Mouse (Mus musculus) lung, postnatal 4 days (tissue): ENCODE results near the gene Gpr84.

ENCODE experiments used
- DNase-seq, 2 experiments: peaks; one replicate each; pipeline ENCODE4 v3.0.0; 2021

Gene Gpr84

DNA sequence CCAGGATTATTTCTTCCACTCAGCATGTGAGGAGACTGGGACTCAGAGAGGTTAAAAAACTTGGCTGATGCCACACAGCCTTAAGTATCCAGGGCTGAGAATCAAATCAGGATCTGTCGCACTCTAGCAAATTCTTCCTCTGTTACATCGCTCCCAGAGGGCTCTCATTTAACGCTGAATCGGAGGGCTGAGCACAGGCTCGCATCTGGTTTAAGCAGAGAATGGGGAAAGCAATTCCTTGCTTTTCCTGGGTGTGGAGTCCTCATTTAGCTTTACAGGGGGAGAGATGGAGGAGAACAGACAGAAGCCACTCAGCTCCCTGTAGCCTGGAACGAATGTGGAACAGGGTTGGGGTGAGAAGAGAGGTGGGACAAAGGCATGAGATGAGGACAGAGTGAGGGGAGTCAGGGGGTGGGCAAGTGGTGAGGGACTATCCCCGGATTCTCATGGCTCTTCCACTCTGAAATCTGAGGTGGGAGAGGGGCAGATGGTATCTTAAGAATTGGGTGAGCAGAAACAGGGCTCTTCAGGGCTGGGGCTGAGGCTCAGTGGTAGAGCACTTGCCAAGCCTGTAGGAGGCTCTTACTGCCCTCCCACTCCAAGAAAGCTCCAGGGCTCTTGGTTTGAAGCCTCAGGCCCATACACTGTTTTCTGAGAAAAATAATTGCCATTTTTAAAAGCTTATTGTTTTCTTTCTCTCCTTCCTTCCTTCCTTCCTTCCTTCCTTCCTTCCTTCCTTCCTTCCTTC lies 25.2 kb upstream of the Gpr84 start:
- DNase-seq: no peak

DNA sequence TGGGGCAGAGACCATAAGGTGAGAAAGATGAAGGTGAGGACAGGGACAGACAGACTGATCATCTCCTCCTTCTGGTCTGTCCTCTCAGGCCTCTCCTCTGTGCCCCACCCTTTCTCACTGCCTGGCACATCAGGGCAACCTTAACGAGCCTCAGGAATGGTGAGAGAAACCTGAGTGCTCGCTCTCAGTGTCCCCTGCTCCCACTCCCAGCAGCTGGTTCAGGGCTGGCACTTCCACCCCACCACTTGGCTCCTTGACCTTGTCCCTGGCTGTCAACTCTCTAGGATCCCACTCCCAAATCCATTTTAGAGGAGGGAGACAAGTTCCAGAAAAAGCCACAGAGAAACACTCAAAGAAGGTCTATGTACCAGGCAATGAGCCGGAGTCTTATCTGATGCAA lies 24.6 kb upstream of the Gpr84 start:
- DNase-seq: no peak

DNA sequence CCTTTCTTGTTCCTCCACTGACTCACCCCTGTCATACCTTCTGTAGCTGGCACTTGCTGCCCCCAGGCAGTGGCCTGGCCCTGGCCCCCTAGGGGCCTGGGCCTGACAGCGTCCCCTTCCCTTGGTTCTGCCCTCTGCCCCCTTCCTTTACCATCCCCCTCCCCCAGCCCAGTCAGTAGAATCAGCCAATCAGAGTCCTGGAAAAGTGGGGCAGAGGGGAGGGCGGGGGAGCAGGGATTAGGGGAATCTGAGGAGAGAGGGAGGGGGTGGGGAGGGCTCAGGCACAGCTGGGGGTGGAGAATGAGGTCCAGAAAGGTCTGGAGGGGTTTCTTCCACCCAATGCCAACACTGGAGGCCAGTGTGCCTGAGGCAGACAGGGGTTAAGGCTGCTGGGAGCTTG lies 23.8 kb upstream of the Gpr84 start:
- no peak for DNase-seq

DNA sequence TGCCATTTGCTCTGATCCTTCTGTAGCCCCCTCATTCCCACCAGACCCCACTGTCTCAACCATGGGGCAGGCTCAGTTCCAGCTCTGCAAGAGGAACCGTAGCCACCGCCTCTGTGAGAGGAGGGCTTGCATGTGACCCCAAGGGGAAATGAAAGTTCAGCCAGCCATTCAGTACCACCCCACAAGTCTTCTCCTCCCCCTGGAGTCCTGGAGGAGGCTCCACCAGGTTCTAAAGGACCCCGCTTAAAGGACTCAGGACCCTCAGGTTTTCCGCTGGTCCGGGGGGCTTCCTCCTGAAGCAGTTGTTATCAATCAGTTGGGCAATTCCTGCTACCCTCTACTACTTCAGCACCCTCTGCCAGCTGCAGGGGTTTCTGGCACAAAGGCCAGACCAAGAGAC lies 23.3 kb upstream of the Gpr84 start:
- peak in 1 of 2 experiments; percentile 53 for DNase-seq

DNA sequence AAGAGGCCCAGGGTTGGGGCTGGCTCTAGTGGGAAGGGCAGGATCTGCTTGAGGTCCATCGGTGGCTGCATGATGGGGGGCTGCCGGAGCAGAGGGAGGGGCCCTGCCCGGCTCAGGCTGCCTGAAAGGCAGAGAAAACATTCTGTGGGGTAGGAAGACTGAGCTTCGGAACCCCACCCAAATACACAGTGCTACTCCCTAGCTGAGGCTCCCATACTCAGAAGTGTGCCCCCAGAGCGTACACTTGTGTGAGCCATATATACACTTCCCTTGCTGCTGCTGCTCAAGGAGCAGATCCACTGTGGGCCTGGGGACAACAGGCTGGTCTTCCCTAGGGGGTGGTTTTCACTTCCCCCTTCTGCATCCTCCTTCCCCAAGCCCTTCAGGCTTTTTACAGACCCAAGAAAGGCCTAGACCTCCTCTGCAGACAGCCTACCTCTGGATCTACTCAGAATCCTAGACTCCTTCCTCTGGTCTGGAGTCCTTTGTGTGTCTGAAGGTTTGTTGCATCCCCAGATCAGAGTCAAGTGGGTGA lies 22.7 kb upstream of the Gpr84 start:
- DNase-seq: no peak

DNA sequence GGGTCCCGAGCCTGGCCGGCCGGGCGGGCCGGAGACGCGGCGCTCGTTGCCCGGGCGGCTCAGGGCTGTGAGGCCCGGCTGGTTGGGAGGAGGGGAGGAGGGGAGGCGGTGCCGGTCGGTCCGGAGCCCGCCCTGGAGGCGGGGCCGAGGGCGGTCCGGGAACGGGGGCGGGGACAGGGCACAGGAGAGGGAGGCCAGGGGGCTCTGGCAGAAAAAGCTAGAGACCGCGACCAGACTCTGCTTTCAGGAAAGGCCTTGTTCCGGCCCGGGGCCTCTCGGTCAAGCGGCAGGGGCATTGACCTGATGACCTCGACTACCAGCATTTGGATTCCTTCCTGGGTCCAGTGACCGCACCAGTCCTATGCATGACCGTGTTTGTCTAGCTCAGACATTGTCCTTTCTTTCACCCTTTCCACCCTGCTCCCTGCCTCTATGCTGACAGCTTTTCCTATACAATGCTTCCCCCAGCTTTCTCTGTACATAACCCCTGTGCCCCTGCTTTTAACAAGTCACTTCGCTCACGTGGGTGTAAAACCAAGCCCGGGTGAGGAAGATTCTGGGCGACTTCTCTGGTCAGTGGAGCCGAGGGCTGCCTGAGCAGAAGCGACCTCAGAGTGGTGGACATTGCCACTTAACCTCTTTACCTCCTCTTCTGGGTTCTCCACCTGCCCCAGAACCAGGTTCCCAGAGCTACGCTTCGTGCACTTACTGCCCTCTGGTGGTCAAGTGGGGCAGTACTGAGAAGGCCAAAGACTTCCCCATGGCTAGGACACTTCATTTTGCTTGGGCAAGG lies 13.2 kb upstream of the Gpr84 start:
- peak; percentile 92 to 93 for DNase-seq

DNA sequence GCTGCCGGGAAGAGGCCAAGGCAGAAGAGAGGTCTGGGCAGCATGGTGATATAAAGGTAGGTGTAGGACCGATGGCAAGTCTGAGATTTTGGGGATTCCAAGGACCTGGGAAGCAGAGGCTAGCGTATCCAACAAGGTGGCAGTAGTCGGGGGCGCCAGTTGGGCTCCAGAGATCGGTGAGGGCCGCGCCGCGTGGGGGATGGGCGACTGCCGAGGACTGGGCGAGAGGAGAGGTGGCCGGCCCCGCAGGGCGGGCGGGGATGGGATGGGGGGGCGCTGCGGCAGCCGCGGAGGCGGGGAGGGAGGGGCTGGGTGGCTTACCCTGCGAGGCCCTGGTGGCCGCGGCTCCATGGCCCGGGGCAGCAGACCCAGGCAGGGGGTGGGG lies 12.7 kb upstream of the Gpr84 start:
- no peak for DNase-seq

DNA sequence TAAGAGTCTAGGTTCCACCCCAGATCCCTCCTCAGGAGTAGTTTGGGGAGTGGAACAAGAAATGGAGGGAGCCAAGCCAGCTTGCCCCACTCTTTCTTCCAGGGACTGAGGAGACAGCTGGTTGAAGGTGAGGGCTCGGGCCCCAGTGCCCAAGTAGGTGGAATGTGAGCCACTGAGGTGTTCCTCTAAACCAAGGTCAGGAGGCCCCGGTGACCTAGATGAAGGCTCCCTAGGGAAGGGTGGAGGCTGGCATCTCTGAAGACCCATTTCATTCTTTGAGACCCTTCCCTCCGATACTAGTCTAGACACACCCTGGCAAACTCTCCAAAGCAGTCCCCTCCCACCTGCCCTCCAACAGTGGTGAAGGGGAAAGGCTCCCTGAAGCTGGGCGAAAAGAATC lies 12.0 kb upstream of the Gpr84 start:
- no peak for DNase-seq

DNA sequence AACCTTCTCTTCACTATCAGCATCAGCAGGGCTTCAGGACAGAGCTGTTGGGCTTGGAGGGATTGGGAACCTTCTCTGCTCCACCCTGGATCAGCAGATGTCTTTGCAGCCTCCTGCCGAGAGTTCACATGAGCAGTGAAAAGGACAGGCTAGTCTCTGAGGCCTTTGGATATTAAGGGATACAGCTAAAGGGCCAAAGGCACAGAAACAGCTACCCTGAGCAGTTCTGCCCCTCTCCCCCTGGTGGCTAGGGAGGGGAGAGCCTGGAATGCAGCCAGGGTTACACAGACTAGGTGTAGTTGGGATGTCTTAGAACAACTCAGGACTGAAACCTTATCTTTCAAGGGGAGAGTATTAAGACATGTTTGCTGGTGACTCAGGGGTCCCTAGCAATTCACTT lies 10.7 kb upstream of the Gpr84 start:
- peak in 1 of 2 experiments; percentile 55 for DNase-seq

DNA sequence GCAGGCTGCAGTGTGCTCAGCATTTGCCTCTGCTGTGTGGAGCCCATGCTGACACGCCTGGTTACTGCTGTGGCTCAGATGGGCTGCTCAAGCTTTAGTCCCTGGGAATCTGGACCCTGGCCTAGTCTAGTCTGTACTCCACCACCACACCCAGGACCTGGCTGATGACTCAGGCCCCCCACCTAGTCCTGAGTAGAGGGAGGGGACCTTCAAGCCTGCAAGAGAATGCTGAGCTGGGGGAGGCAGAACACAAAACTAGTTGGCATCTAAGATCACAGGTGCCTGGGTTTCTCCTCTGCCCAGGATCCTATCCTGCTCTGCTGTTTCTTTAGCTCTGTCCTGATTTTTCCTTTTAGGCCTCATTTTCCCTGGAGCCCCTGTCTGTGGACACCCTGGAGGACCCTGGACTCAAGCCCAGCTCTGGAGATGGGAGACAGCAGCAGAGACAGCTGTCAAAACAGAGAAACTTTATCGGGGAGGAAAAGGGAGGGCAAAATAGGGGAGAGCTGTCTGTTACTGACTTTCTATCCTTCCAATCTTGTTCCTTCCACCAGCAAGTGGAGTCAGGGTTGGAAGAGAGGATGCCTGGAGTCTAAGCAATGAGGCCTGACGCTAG lies 7.9 kb upstream of the Gpr84 start:
- DNase-seq: no peak

DNA sequence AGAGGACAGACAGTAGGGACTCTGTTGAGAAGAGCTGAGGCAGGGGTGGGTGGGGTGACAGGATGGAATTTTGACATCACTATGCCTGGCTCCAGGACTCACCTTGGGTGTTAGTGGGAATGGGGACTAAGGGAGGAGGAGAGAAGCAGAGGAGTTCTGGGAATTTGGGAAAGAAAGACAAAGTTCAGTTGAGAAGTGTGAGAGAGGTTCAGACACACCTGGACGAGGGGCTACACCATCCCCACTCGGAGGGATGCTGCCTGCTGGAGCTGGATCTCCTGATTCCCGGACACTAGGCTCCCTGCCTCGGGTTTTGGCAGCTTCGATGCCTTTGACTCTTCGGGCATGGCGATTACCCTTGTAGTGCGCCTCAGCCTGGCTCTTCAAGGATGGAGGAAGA lies 7.3 kb upstream of the Gpr84 start:
- DNase-seq: no peak

DNA sequence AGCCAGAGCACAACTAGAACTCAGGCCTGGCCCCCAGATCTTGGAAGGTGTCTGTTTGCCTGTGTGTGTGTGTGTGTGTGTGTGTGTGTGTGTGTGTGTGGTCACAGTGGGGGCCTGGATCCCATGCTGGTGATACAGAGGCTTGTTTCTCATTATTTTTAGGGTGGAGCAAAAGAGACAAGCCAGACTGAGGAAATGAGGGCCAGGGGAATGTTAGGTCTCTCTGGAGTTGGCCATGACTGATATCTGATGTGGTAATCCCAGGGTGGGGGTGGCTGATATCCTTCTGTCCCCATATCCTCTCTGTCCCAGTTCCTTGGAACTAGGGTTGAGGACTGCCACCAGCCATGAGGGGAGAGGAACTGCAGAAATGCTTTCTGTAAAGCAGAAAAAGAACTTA lies 6.7 kb upstream of the Gpr84 start:
- no peak for DNase-seq

DNA sequence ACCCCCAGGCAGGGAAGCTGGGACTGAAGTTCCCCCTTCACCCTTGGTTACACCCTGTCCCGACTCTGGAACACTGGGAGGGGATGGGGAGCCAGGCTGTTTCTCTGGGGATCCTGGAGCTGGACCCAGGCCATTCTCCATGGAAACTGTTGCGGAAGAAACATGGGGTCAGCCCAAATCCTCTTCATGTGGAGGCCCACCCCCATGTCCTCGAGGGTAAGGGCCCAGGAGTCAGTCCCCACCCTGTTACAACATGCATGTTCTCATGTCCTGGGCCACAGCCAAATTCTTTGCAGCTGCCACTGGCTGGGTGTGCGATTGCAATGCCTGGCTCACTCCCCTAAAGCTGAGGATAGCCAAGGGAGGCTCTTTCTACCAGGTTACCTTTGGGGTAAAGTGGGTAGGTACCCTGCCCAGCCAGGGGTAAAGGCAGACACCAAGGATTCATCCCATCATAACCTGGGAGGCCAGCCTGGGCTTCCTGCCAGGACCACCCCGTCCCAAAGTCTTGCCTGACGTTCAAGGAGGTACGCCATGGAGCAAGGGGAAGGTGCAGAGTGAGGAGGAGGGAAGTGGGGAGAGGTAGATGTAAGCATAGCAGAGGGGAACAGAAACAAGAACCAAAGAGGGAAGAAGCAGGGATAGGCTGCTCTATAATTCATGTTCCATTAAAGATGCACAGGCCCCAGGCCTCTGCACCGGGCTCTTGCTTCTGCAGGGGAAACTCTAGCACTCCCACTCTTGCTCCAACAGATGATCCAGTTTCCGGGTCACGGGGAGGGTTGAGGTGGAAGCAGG lies 5.8 kb upstream of the Gpr84 start:
- DNase-seq: peak; percentile 43 to 63

DNA sequence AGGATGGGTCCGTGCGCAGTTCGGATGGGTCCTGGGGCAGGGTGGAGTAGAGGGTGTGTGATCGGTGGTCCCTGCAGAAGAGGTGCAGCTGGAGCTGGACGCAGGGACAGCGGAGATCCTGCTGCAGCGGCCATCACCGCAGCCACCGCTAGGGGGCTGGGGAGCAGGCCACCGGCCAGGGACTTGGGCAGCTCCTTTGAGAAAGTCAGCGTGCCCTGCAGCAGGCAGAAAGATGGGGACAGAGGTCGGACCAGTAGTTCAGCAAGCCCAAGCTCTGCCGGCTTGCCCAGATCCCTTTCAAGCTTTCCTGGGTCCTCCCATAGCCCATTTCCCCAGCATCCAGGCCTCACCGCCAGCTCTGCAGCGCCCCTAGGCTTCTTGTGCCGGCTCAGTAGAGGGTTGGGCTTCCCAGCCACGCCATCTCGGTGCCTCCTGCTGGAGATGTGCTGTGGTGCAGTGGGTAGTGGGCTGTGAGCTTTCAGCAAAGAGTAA lies 4.6 kb upstream of the Gpr84 start:
- peak; percentile 86 to 87 for DNase-seq

DNA sequence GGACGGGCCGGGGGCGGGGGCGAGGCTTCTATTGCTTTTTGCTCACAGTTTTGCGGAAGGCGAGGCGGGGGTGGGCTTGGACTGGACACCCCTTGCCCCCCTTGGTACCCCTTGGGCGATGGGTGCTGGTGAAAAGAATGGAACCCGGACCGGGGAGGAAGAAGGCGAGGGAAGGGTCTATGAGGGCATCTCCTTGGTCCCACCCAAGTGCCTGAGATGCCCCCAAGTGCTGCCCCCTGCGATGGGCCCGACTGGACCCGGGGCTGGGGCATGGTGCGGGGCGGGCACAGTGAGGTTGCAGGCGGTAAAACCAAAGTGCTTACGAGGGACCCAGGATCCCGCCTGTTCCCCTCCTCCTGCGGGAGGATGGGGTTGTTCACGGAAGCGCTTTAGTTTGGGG lies 3.8 kb upstream of the Gpr84 start:
- DNase-seq: no peak

DNA sequence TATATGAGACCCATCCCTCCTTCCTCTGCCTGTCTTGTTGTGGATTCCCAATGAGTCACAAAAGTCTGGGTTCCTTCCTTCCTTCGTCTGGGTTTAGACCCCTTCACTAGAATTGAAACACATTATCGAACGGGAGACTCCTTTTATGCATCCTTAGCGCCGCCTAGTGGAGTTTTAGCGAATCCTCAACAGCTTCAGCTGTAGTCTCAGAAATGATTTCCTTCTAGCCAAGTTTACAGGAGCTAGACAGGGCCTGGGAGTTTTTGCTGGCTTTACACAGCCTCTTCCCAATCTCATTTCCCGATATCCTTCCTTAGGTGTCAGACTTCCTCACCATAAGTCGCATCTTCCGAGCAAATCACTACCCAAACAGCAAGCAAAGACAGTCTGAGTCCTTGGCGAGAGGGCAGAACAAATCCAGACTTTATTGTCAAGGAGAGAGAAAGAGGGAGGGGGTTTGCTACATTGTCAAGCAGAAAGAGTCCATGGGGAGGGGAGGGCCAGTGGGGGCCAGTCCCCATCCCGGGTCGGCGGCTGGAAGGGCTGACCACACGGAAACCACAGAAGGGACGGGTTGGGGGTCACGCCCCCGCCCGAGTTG lies 3.2 kb upstream of the Gpr84 start:
- DNase-seq: peak in 1 of 2 experiments; percentile 69

DNA sequence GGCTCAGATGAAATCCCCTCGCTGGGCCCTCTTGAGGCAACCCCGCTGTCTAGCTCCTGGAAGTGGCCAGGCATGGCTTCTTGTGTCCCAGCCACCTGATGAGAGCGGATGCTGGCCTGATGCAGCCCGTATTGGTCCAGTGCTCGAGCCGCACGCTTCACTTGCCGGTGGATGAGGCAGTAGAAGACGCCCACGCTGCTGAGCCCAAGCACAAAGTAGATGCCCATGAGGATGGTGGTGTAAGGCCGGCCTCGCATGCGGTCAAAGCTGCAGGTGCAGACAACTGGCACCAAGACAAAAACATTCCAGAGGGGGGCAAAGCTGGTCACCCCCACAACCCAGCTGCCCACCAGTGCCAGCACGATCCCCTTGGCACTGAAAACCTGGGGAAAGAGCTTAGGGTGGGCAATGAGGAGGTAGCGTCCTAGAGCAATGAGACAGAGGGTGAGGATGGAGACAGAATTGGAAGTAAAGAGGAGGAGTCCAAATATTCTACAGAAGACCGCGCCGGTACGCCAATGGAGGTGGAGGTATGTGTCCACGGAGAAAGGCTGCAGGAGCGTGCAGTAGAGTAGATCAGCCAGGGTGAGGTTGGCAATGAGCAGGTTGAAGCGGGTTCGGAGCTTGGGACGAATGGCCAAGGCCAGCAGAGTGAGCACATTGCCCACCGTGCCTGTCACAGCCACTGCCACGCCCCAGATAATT lies 1.4 kb downstream of the Gpr84 start:
- no peak for DNase-seq

DNA sequence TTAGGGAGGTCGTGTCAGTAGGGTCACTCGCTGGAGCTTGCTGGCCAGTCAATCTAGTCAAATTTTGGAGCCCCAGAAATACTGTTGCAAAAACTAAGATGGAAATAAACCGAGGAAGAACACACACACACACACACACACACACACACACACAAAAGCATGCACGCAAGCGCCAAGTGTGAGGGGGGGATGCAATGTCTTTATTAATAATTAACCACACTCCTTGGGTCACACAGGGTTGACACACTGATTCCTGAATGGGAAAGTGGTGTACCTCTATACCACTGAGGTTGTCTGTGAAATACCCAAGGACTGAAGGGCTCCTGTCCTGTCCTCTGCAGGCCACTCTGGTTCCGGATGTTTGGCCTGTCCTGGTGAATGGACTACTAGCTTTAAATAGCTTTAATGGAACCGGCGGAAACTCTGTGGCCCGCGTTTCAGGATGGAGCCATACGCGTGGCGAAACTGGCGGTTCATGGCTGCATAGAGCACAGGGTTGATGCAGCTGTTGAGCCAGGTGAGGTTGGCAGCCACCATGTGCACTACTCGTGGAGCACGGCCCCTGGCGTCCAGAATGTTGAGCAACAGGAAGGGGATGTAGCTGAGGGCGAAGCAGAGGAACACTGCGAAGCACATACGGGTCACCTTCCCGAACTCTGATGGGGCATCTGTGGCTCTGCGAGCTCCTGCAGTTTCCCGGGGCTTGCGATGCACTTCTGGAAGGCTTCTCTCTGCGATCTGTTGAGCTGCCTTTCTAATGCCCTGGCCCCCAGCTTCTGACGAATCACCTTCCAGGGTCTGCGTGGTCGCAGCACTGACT lies 2.1 kb downstream of the Gpr84 start:
- DNase-seq: peak in 1 of 2 experiments; percentile 54

DNA sequence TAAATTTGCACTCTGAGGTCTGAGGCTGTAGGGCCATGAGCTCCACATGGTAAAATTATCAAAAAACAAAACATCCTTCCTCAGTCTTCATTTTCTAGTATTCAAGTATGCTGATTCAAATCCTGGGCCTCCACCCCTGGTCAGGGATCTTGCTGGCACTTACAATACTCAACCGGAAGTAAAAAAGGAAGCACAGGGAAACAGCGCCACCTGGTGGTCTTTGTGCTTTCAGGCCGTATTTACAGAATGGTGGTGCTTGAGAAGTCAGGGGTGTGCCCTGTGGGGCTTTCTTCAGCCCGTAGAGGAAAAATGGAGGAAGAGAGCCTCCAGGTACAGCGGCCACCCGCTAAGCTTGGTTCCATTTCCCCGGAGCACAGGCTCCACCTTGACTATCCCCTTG lies 3.3 kb downstream of the Gpr84 start:
- DNase-seq: peak; percentile 89 to 95

DNA sequence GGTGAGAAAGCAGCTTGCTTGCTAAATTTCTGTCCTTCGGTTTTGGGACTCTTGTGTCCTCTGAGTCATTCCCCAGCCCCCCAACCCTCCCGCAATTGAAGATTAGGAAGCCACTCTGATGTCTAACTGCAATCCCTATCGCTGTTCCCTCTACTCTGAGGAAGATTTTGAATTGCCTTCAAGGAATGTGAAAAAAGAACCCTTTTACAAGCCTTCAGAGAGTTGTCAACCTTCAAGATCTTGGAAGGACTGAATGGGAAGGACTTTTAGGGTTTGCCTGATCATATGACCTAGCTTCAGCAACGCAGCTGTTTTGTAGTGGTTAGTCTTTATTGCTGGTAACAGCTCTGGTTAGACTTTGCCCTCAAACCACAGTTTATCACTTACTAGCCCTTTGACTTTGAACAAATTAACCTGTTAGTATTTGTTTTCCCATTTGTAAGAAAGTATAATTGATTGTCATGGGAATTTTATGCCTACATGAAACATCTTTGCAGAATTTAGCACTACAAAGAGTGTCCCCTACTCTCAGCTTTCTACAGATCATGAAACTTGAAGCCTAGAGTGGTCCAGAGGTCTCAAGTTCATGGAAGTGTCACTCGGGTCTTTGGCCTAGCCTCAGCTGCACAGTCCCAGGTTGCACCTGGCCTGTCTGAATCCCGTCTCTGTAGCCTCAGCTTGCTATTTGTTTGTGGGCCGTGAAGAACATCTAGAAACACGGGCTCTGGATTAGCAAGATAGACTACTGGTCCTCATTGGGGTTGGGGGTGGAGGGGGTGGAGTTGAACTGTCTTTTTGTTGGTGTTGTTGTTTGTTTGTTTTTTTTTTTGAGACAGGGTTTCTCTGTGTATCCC lies 4.4 kb downstream of the Gpr84 start:
- DNase-seq: no peak
